Comparison of ENCODE assay signal across 16 mouse cellular contexts in genomic region chr11:44161734-44162418, GRCm38 (mm10).
"Had no signal": no experiment of that assay in that cellular context is flagged by ENCODE, and none has a peak within 500 bp of the region (broad histone marks: within the 10 kb centered on the region; RNA-seq: fewer than 3 reads in every experiment).

No protein-coding gene starts in this region.

- DNase-seq: kidney, adult 11 months; kidney, adult 8-10 months; kidney, postnatal 10 days; kidney, postnatal 36 days; layer of hippocampus, postnatal 36 days; liver, embryonic 13.5 days; lung, postnatal 4 days; midbrain, embryonic 14.5 days; spleen, adult 18-20 months; thymus, adult 2 months; thymus, postnatal 14 days; thymus, postnatal 4 days had no signal

- H3K36me3 ChIP-seq: kidney, embryonic 15.5 days; liver, embryonic 13.5 days had no signal

- H3K4me3 ChIP-seq: kidney, embryonic 15.5 days; left cerebral cortex, adult 2 months; liver, embryonic 13.5 days had no signal

- H3K27ac ChIP-seq: kidney, embryonic 15.5 days; left cerebral cortex, adult 2 months; liver, embryonic 13.5 days had no signal

- ATAC-seq: lung, postnatal 0 days had no signal

- H3K4me1 ChIP-seq: liver, embryonic 13.5 days had no signal

- H3K9ac ChIP-seq: kidney, embryonic 15.5 days; liver, embryonic 13.5 days had no signal

- H3K4me2 ChIP-seq: kidney, embryonic 15.5 days; liver, embryonic 13.5 days; midbrain, embryonic 11.5 days had no signal

- H3K9me3 ChIP-seq: kidney, embryonic 15.5 days; liver, embryonic 13.5 days had no signal

- H3K27me3 ChIP-seq: kidney, embryonic 15.5 days; liver, embryonic 13.5 days had no signal
